Mouse (Mus musculus) forebrain, embryonic 14.5 days (tissue): ENCODE measurements around the gene Psen1. TPM values are rescaled to one million over a fixed set of nuclear protein-coding genes. Genes with fewer than 3 reads are reported as not detected.

Source experiments
- ATAC-seq: fragments of 200-750 bp; cut with Nextera tagmentation; 2 replicates; pipeline ENCODE4 v1.8.0; 2017; ENCODE audit warnings: mild to moderate bottlenecking, moderate library complexity
- DNase-seq: peaks from one replicate; pipeline ENCODE4 v3.0.0-alpha.2; 2015; ENCODE audit warnings: low spot score
- H3K27ac ChIP-seq: fragments of 300-500 bp; sonication (generic); 2 replicates; pipeline ENCODE4 v1.5.1; 2014; ENCODE audit warnings: low read depth, mild to moderate bottlenecking, control low read depth, low read length, moderate library complexity
- H3K27me3 ChIP-seq: fragments of 300-500 bp; sonication (generic); replicated peaks from 2 replicates; pipeline ENCODE4 v1.6.1; 2014; ENCODE audit warnings: low read length, control low read depth, mixed read lengths; ENCODE audit not compliant: control insufficient read depth, insufficient read depth
- H3K36me3 ChIP-seq: fragments of 300-500 bp; sonication (generic); 2 replicates; pipeline ENCODE4 v1.6.1; 2014; ENCODE audit warnings: low read length, control low read depth; ENCODE audit not compliant: control insufficient read depth, insufficient read depth
- H3K4me1 ChIP-seq: fragments of 300-500 bp; sonication (generic); 2 replicates; pipeline ENCODE4 v1.6.1; 2014; ENCODE audit warnings: antibody characterized with exemption, low read length, control low read depth; ENCODE audit not compliant: control insufficient read depth, insufficient read depth
- H3K4me2 ChIP-seq: fragments of 300-500 bp; sonication (generic); 2 replicates; pipeline ENCODE4 v1.6.1; 2014; ENCODE audit warnings: mild to moderate bottlenecking, control low read depth, low read length
- H3K4me3 ChIP-seq: fragments of 300-500 bp; sonication (generic); 2 replicates; pipeline ENCODE4 v1.5.1; 2014; ENCODE audit warnings: low read depth, low read length, control low read depth
- H3K9ac ChIP-seq: fragments of 300-500 bp; sonication (generic); 2 replicates; pipeline ENCODE4 v1.6.1; 2014; ENCODE audit warnings: mild to moderate bottlenecking, low read length, control low read depth, moderate library complexity
- H3K9me3 ChIP-seq: fragments of 300-500 bp; sonication (generic); replicated peaks from 2 replicates; pipeline ENCODE4 v1.6.1; 2016; ENCODE audit warnings: low read length, control low read depth, mixed read lengths; ENCODE audit not compliant: control insufficient read depth
- WGBS: fragments of 180-500 bp; shearing (Covaris S2); extraction: QIAGEN DNeasy Blood & Tissue Kit; methylation state at CpG from one replicate; pipeline ENCODE4 v1.1.7; 2014; 5-methylcytosine and 5-hydroxymethylcytosine counted together
- polyA plus RNA-seq: library from polyadenylated mRNA; unstranded; fragments of >200 nt; fragmentation: Nextera tagmentation; extraction: Ambion mirVana; gene quantifications from 2 replicates; pipeline ENCODE4 v1.2.1, GENCODE M21; 2014

Psen1 gene
- polyA plus RNA-seq, 1 experiment from 2014 or later = 73.4 TPM

- no peaks in the 10 kb centered on the region for H3K4me1 ChIP-seq
- no peak overlapping the region for H3K9ac ChIP-seq
- no peaks in the 10 kb centered on the region for H3K36me3 ChIP-seq
- WGBS = 86% methylated on average over 3 of the region's 3 CpGs
- H3K4me3 ChIP-seq = no peak overlapping the region
- DNase-seq (no peak), ATAC-seq (no peak)
- H3K9me3 ChIP-seq = no peaks in the 10 kb centered on the region
- H3K27me3 ChIP-seq = no peaks in the 10 kb centered on the region
- H3K27ac ChIP-seq = no peak overlapping the region
- no peak overlapping the region for H3K4me2 ChIP-seq
Measured at GRCm38 (mm10) chr12:83780181-83780580, 92.2 kb downstream of the Psen1 start.

- no peak for ATAC-seq
- no peak for DNase-seq
- Histone ChIP-seq H3K9ac (no peak overlapping the region), H3K4me1 (no peaks in the 10 kb centered on the region), H3K9me3 (no peaks in the 10 kb centered on the region), H3K27me3 (no peaks in the 10 kb centered on the region), H3K36me3 (no peaks in the 10 kb centered on the region), H3K4me2 (no peak overlapping the region), H3K27ac (no peak overlapping the region), H3K4me3 (no peak overlapping the region)
- WGBS = 82% methylated on average over 7 of the region's 7 CpGs
Measured at GRCm38 (mm10) chr12:83781204-83781603, 93.3 kb downstream of the Psen1 start.

- no peak overlapping the region for H3K27ac ChIP-seq
- H3K4me3 ChIP-seq = no peak overlapping the region
- H3K4me2 ChIP-seq = no peak overlapping the region
- H3K36me3 ChIP-seq = no peaks in the 10 kb centered on the region
- ATAC-seq (no peak), DNase-seq (no peak)
- no peaks in the 10 kb centered on the region for H3K9me3 ChIP-seq
- 79% methylated on average over 23 of the region's 23 CpGs for WGBS
- H3K27me3 ChIP-seq = no peaks in the 10 kb centered on the region
- no peak overlapping the region for H3K9ac ChIP-seq
- H3K4me1 ChIP-seq = no peaks in the 10 kb centered on the region
Measured at GRCm38 (mm10) chr12:83781640-83782278, 93.8 kb downstream of the Psen1 start.

GRCm38 (mm10) chr12:83782669-83783068, 94.7 kb downstream of the Psen1 start:
- no peak for ATAC-seq
- H3K4me2 ChIP-seq = no peak overlapping the region
- H3K36me3 ChIP-seq = no peaks in the 10 kb centered on the region
- DNase-seq = no peak
- no peak overlapping the region for H3K27ac ChIP-seq
- no peaks in the 10 kb centered on the region for H3K9me3 ChIP-seq
- no peaks in the 10 kb centered on the region for H3K4me1 ChIP-seq
- H3K9ac ChIP-seq = no peak overlapping the region
- H3K4me3 ChIP-seq = no peak overlapping the region
- H3K27me3 ChIP-seq = no peaks in the 10 kb centered on the region
- 92% methylated on average over 10 of the region's 10 CpGs for WGBS

Other genes starting within 250 kb of the Psen1 start
- 7.8 and 9.6 TPM in 2 replicates for gene Dpf3, start 200.4 kb upstream of the Psen1 start, polyA plus RNA-seq
- gene Dcaf4, start 167.7 kb upstream of the Psen1 start, polyA plus RNA-seq = 41.9 and 47.2 TPM in 2 replicates
- 22.7 and 27.7 TPM in 2 replicates for gene Zfyve1, start 90.9 kb upstream of the Psen1 start, polyA plus RNA-seq
- gene Rbm25, start 56.9 kb upstream of the Psen1 start, polyA plus RNA-seq = 164 and 176 TPM in 2 replicates
- gene Papln, start 75.5 kb downstream of the Psen1 start, polyA plus RNA-seq = 0.09 and 0.11 TPM in 2 replicates
- 12.9 and 16.2 TPM in 2 replicates for gene Numb, start 233.8 kb downstream of the Psen1 start, polyA plus RNA-seq